Mouse (Mus musculus): ENCODE measurements at regions not wholly inside any gene's neighbourhood (a gene's known extent, or its start where the extent isn't known, plus 50 kb on each side); places are given as distances from the start of the nearest gene placed in this dataset.

- 43% methylated on average over 2 of the region's 2 CpGs for WGBS
- no peak overlapping the region for H3K4me3 ChIP-seq (replicated peaks; ENCODE audit: extremely low read depth, low read depth, low read length)
These were observed 2149.9 kb upstream of the Lrrc6 start for GRCm38 (mm10) chr15:68650609-68651008.

DNA sequence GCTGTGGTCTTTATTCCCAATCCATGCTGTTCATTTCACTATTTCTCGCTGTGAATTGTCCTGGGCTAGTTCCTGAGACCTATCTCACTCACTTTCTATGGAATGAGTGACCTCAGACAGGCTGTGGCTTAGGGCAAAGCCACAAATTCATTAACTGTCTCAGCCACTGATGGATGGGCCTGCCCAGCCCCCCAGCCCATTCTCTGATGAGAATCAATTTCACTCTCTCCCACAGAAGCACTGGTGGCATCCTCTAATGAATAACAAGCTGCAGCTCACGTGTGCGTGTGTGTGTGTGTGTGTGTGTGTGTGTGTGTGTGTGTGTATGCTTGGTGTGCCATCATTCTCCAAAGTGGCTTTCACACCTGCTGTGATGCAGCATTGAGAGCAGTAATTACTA, 2149.3 kb upstream of the Lrrc6 start:
- no peak for DNase-seq
- Histone ChIP-seq H3K4me3 (replicated peaks; ENCODE audit: extremely low read depth, low read depth, low read length) (no peak overlapping the region), H3K4me1 (ENCODE audit: control insufficient read depth, insufficient read depth, low read length) (no peaks in the 10 kb centered on the region)
- 53% methylated on average over 3 of the region's 3 CpGs for WGBS
- TF ChIP-seq POLR2A (IDR thresholded peaks at IDR 0.05; ENCODE audit: borderline replicate concordance, extremely low read depth, low read depth, low read length), result no peak
- no peak for TF ChIP-seq CTCF (IDR thresholded peaks at IDR 0.05; ENCODE audit: insufficient read depth, low read length)

More at GRCm38 (mm10) chr15:68650609-68651008, 2149.9 kb upstream of the Lrrc6 start:
- no peak for DNase-seq
- TF ChIP-seq CTCF (IDR thresholded peaks at IDR 0.05; ENCODE audit: insufficient read depth, low read length) (no peak), POLR2A (IDR thresholded peaks at IDR 0.05; ENCODE audit: borderline replicate concordance, extremely low read depth, low read depth, low read length) (no peak)
- no peaks in the 10 kb centered on the region for H3K4me1 ChIP-seq (ENCODE audit: control insufficient read depth, insufficient read depth, low read length)

DNA sequence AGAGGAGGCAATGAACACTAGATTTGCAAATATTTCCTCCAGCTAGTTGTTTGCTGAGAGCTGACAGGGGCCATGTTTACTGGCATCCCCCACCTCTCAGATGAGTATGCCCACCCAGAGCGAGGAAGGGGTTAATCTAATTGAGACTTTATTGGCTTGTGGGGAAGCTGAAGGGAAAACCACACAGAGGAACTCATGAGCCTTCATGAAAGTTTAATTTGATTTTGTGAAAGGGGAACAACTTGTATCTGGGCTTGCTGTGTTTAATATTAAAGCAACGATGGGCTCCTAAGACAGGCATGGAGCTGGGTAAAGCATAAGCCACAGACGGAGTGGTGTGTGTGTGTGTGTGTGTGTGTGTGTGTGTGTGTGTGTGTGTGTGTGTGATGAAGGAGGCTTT, 2146.2 kb upstream of the Lrrc6 start:
- WGBS, result 59% methylated on average over 3 of the region's 3 CpGs
- Histone ChIP-seq H3K4me1 (ENCODE audit: control insufficient read depth, insufficient read depth, low read length) (no peaks in the 10 kb centered on the region), H3K4me3 (replicated peaks; ENCODE audit: extremely low read depth, low read depth, low read length) (no peak overlapping the region)
- no peak for DNase-seq
- TF ChIP-seq POLR2A (IDR thresholded peaks at IDR 0.05; ENCODE audit: borderline replicate concordance, extremely low read depth, low read depth, low read length) (no peak), CTCF (IDR thresholded peaks at IDR 0.05; ENCODE audit: insufficient read depth, low read length) (no peak)

- no peaks in the 10 kb centered on the region for H3K4me1 ChIP-seq (ENCODE audit: control insufficient read depth, insufficient read depth, low read length)
- H3K4me3 ChIP-seq (replicated peaks; ENCODE audit: extremely low read depth, low read depth, low read length), result no peak overlapping the region
- DNase-seq, result no peak
- TF ChIP-seq POLR2A (IDR thresholded peaks at IDR 0.05; ENCODE audit: borderline replicate concordance, extremely low read depth, low read depth, low read length) (no peak), CTCF (IDR thresholded peaks at IDR 0.05; ENCODE audit: insufficient read depth, low read length) (no peak)
- WGBS, result 72% methylated on average over 1 of the region's 1 CpGs
These were observed 2144.2 kb upstream of the Lrrc6 start for GRCm38 (mm10) chr15:68644862-68645261.

GRCm38 (mm10) chr15:68635633-68636032, 2134.9 kb upstream of the Lrrc6 start:
- DNase-seq, result no peak
- no peak overlapping the region for H3K4me3 ChIP-seq (replicated peaks; ENCODE audit: extremely low read depth, low read depth, low read length)
- TF ChIP-seq CTCF (IDR thresholded peaks at IDR 0.05; ENCODE audit: insufficient read depth, low read length) (no peak), POLR2A (IDR thresholded peaks at IDR 0.05; ENCODE audit: borderline replicate concordance, extremely low read depth, low read depth, low read length) (no peak)
- no peaks in the 10 kb centered on the region for H3K4me1 ChIP-seq (ENCODE audit: control insufficient read depth, insufficient read depth, low read length)

DNA sequence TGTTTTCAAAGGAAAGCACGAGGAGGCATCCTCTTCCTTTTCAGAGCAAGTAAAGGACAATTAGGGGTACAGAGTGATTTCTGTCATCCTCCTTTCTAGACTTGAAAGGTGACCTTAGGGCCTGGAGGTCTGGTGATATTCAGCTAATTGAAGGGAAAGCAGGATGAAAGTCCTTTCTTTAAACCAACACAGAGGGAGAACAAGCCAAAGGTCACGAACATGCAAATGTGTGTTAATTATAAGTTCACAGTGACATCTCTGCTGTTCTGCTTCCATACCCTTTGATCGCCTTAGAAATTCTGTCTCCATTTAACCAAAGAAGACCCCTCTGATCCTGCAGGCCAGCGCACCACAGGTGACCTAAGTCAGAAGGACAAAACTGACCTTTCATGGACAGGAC, 2126.3 kb upstream of the Lrrc6 start:
- TF ChIP-seq CTCF (IDR thresholded peaks at IDR 0.05; ENCODE audit: insufficient read depth, low read length) (no peak), POLR2A (IDR thresholded peaks at IDR 0.05; ENCODE audit: borderline replicate concordance, extremely low read depth, low read depth, low read length) (no peak)
- 84% methylated on average over 4 of the region's 4 CpGs for WGBS
- DNase-seq, result no peak
- Histone ChIP-seq H3K4me1 (ENCODE audit: control insufficient read depth, insufficient read depth, low read length) (no peaks in the 10 kb centered on the region), H3K4me3 (replicated peaks; ENCODE audit: extremely low read depth, low read depth, low read length) (no peak overlapping the region)

GRCm38 (mm10) chr15:68624831-68625230, 2124.1 kb upstream of the Lrrc6 start:
- H3K4me3 ChIP-seq (replicated peaks; ENCODE audit: extremely low read depth, low read depth, low read length), result no peak overlapping the region
- WGBS, result 42% methylated on average over 3 of the region's 3 CpGs
- TF ChIP-seq POLR2A (IDR thresholded peaks at IDR 0.05; ENCODE audit: borderline replicate concordance, extremely low read depth, low read depth, low read length), result no peak
- TF ChIP-seq CTCF (IDR thresholded peaks at IDR 0.05; ENCODE audit: insufficient read depth, low read length), result no peak
- H3K4me1 ChIP-seq (ENCODE audit: control insufficient read depth, insufficient read depth, low read length), result no peaks in the 10 kb centered on the region
- no peak for DNase-seq

DNA sequence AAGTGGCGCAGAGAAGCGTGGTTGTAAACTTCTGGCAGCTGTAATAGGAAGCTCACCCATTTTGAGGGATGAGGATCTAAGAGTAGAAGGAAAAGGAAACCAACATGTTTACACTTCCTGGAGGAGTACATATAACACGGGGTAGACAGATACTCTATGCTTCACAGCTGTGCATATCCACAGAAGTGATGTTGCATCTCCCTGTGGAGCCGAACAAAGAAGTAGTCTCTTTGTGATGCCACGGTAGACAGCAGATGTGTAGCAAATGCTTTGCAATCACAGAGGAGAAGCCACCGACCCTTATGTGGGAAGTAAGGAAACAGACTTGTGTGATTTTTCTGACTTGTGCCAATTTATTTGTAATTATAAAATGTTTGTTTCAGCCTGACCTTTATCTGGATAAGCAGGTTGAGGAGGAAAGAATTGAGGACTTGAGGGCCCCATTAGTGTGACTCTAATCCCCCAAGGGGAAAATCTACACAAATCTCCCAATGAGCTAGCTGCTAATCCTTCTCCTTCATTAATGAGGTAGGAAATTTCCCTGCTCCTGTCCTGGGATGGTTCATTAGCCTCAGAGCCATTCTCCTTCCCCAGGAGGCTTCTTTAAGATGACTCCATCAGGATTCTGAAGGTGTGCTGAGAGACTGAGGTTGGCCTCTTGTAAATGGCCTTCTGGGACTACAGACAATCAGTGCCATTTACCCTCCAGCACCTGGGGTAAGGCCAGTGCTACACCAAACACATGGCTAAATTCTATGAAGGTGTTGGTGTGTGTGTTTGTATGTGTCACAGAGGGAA, 2119.9 kb upstream of the Lrrc6 start:
- Histone ChIP-seq H3K4me3 (replicated peaks; ENCODE audit: extremely low read depth, low read depth, low read length) (no peak overlapping the region), H3K4me1 (ENCODE audit: control insufficient read depth, insufficient read depth, low read length) (no peaks in the 10 kb centered on the region)
- TF ChIP-seq POLR2A (IDR thresholded peaks at IDR 0.05; ENCODE audit: borderline replicate concordance, extremely low read depth, low read depth, low read length) (no peak), CTCF (IDR thresholded peaks at IDR 0.05; ENCODE audit: insufficient read depth, low read length) (no peak)
- 59% methylated on average over 6 of the region's 6 CpGs for WGBS
- no peak for DNase-seq

- H3K4me1 ChIP-seq (ENCODE audit: control insufficient read depth, insufficient read depth, low read length), result no peaks in the 10 kb centered on the region; the same call in 1 of the 2 replicates
- no peak overlapping the region for H3K4me3 ChIP-seq (replicated peaks; ENCODE audit: extremely low read depth, low read depth, low read length)
- TF ChIP-seq POLR2A (IDR thresholded peaks at IDR 0.05; ENCODE audit: borderline replicate concordance, extremely low read depth, low read depth, low read length) (no peak), CTCF (IDR thresholded peaks at IDR 0.05; ENCODE audit: insufficient read depth, low read length) (no peak)
- WGBS, result 39% methylated on average over 8 of the region's 8 CpGs
- peak; percentile 7 for DNase-seq
These were observed 2105.5 kb upstream of the Lrrc6 start for GRCm38 (mm10) chr15:68606110-68606791.

- Histone ChIP-seq H3K4me1 (ENCODE audit: control insufficient read depth, insufficient read depth, low read length) (no peaks in the 10 kb centered on the region; the same call in 1 of the 2 replicates), H3K4me3 (replicated peaks; ENCODE audit: extremely low read depth, low read depth, low read length) (no peak overlapping the region)
- no peak for DNase-seq
- TF ChIP-seq CTCF (IDR thresholded peaks at IDR 0.05; ENCODE audit: insufficient read depth, low read length) (no peak), POLR2A (IDR thresholded peaks at IDR 0.05; ENCODE audit: borderline replicate concordance, extremely low read depth, low read depth, low read length) (no peak)
- WGBS, result 60% methylated on average over 2 of the region's 2 CpGs
These were observed 2104.8 kb upstream of the Lrrc6 start for GRCm38 (mm10) chr15:68605478-68605877.

Measured in lung, adult 2 months (tissue).